Mouse (Mus musculus) urinary bladder, postnatal 36 days (tissue): ENCODE results near the gene Rpp38.

Source experiments
- DNase-seq, 2 experiments: peaks; one replicate each; pipeline ENCODE4 v3.0.0; 2022; ENCODE audit warnings: low spot score in 2 of 2, mixed read lengths in 1 of 2

Rpp38 gene

DNA sequence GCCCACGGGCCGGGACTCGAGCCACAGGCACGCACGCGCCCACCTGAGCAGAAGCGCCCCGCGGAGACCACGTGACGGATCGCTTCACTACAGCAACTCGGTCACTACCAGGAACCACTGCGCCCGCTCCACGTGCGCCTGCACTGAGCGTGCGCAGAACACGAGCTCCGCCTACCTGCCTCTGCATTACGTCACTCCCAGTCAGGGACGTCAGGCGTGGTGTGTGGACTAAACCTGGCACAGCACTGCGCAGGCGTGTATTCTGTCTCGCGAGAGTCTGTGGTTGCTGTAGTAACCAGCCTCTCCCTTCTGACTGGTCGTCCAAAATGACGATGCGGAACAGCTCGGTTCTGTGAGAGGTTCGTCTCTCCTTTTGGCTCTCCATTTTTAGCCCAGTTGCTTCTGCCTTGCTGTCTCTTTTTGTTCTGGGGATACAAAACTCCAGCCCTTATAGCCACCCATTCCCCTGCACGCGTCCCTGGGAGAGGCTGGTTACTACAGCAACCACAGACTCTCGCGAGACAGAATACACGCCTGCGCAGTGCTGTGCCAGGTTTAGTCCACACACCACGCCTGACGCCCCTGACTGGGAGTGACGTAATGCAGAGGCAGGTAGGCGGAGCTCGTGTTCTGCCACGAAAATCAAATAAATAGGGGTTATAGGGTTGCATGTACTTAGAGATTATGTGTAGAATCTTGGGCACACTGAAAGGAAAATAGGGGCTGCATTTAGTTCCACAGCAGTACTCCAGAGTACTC lies at the start of gene Rpp38:
TSS of gene Rpp38 (minus strand) at position 160 of the 759 bp plus-strand sequence.
- DNase-seq, result peak; percentile 98

DNA sequence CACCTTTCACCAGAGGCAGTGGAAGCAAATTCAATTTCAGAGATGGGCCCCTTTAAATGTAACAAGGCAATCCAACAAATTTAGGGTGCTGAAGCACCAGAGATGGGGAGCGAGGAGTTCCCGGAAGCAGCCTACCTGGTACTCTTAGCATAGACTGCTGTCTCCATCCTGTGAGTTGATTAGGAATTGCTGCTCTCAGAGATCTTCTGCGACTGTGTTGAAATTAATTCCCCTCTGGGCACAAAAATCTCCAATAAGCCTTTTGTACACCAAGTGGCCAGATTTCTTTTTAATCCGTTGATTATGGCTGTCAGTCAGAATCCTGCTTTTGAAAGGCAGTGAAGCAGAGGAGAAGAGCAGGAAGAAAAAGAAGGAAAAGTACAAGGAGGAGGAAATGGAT lies 32.7 kb upstream of the Rpp38 start:
- no peak for DNase-seq

DNA sequence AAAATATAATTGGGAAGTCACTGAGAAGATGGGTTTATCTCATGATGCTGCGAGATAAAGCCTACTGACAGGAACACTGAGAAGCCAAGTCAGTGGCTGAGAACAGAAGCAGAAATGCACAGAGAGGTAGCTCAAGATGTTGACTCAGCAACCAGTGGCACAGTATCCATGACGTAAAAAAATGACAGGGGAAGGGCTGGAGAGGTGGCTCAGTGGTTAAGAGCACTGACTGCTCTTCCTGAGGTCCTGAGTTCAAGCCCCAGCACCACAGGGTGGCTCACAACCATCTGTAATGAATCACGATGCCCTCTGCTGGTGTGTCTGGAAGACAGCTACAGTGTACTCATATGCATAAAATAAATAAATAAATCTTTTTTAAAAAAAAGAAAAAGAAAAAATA lies 28.6 kb upstream of the Rpp38 start:
- no peak for DNase-seq

DNA sequence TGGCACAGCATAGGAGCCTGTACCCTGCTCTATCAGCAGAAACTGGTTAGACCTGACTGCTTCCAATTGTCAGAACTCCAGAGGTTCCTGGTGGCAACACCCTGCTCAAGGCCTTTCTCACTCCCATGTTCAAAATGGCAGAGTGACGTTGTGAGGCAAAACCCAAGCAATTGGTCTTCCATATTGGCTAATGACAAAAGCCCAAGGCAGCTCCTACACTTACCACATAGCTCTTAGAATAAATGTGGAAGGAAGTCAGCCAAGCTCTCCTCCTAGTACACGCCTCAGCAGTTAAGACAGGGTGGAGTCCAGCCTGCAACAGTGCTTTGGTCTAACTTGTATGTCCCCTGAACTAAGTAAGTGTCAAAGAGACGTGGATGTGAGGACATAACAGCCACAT lies 25.4 kb upstream of the Rpp38 start:
- DNase-seq, result no peak

DNA sequence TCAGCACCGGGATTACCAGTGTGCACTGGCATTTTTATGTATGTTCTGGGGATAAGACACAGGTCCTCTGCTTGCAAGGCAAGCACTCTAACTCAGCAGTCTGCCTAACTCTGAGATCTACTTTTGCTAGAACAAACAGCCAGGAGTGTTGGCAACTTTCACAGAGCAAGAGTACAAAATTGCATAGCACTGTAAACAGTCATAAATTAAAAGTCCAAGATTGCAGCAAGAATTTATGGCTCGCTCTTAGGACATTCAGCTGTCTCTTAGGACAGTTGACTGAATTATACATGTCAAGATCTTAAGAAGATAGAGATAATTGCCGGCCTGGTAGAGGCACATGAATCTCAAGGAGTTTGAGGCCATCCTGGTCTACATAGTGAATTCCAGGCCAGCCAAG lies 23.9 kb upstream of the Rpp38 start:
- no peak for DNase-seq

DNA sequence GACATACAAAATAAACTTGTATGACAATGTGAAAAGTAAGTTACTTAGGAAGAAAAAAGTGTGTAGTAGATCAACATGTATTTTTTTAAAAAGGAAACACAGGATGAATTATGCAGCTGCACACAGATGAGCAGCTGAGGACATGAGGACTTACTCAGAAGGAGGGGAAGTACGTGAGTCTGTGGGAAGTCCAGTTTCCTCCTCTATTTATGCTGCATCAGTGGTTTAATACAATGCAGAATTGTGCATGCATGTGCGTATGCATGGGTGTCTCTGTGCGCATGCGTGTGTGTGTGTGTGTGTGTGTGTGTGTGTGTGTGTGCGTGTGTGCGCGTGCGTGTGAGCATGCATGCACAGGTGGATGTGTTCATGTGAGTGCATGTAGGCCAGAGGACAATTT lies 23.4 kb upstream of the Rpp38 start:
- DNase-seq, result no peak

DNA sequence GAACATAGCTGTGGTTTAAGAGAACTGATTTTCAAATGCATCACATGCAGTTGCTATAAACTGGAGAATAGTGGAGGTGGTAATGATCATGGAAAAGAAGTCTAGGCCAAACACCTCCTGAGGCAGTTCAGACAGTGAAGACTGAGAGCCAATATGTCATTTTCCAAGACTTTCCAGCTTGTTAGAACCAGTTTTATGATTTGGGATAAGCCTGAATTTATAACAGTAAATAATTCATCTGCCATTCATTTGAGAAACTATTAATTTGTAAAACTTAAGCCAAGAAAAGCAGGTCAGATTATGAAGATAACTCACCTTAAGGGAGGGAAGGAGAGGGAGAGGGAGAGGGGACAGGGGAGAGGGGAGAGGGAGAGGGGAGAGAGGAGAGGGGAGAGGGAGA lies 20.7 kb upstream of the Rpp38 start:
- DNase-seq, result no peak

DNA sequence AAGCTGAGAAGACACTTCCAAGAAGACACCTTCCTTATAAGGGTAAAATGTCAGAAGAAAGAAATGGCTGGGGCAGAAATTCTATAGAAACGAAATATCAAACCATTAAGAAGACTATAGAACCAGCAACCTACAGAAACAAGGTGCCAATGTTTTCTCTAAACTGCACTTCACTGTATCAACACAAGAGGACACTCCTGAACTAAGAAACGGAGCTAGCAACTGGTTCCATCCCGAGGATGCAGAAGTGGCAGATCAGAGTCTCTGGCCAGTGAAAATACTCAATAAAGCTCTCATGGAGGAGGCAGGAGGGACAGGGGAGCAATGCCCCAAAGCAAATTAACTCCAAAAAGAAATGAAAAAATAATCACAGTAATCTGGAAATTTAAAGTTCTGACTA lies 16.5 kb upstream of the Rpp38 start:
- DNase-seq, result no peak

DNA sequence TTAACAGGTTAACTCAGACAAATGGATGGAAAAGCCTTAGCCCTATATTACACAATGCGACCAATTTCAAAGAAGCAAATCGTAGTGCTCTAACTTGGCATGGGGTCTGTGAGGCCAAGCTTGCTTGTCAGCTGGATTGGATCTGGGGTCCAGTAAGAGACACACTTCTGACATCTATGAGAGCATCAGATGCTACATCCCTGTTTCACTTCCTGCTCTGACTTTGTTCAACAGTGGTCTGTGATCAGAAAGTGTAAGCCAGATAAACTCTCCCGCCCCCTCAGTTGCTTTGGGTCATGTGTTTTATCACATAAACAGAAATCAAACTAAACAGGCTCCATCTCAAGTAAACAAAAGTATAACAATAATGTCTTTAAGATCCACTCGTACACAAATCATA lies 16.0 kb upstream of the Rpp38 start:
- DNase-seq, result no peak

DNA sequence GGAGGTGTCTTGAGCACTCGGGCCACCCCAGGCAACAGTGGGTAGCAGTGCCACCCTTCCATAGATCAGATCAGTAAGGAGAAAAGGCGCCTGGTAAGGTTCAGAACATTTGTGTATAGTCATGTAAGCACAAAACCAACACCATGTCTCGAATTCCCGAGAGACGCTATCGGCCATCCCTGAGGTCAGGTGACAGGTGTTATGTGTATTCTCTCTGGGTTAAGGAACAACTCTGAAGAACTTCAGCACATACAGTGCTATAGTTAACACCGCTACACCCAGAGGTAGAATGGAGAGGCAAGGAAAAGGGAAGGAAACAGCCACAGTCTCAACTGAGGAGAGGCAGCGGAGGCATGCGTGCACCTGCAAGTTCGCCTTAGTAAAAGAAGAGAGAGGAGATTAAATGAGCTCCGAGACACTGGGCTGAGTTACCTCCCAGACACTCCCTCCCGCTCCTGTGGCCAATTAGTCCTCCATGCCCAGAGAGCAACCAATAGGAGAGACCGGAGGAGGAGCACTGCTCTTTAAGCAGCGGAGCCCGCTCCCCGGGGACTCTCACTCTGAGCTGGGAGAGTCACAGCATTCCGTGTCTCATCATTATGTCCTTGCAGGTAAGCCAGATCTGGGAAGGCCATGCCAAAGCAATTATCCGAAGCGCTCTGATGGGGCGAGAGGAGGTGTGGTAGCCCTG lies 3.3 kb upstream of the Rpp38 start, which contains the start of gene Acbd7:
TSS of gene Acbd7 (plus strand) at position 558 of the 691 bp plus-strand sequence.
- peak; percentile 31 to 51 for DNase-seq

DNA sequence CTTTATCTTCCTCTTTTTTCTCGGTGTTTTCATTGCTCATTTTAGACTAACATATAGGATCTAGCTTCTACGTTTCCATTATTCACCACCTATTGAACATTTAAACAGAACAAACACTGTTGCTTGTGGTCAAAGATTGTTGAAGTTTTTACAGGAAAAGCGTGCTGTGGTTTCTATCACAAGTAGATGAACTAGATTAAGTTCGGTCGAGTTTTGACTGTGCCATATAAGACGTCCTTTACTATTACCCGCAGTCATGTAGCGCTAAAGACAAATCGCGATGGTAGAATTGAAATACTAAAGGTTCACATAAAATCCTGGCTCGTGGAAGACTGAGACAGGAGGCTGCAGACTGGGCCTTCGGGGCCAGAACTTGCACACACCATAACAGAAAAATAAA lies 1.3 kb upstream of the Rpp38 start:
- DNase-seq, result no peak

DNA sequence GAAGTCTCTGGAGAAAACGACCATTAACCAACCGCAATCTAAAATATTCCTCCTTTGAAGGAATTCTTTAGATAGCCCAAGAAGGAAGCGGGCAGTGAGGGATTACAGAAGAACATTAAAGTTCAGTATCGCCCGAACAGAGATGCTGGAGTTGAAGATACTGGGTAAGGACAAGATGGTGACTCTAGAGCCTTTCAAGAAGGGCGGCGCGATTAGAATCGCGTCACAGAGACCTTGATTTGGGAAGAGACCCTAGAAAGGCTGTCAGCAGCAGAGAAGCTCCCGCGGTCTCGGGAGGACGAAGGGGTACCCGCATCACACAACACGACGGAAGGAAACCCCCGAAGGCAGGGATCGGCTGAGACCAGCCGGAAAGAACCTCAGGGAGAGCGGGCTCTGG lies 387 bp downstream of the Rpp38 start:
- DNase-seq, result no peak

DNA sequence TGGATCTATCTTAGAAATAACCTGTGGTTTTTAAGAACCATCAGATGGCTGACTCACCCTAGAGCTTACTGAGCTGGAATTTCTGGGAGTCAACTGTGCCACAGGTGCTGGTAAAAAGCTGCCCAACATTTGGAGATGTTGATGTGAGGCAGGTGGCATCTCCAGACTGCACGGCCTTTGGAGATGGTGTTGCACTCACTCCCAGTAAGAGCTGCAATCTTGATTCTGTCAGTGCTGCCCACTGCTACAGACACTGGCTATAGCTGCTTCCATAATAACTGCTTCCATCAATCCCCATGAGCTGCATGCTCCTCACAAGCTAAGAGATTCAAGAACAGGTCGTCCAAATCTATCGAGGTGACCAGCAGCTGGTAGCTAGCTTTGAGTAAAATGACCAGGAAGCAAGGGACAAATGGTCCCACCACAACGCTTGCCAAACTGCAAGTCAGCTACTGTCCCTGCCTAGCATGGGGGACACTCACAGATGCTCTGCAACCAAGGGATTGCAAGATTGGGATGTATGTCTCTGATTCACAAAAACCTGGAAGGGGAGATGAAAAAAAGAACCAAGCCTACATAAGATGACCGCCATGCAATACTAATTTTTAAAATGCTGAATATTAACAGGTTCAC lies 1.3 kb downstream of the Rpp38 start:
- DNase-seq, result no peak

DNA sequence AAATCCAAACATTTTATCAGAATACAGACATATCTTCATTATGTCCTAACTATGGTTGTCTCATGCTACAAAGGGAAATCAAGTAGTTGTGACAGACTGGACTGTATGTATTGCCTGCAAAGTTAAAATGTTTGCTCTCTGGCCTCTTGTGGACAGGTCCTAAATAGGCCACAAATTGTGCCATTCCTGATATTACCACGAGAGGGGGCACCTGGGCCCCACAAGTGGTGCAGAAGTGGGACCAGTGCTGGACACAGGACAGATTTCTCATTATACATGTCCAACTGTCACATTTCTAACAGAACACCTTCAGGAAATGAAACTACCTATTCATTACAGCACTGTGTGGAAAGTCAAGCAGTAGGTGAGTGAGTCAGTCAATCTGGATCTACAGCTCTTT lies 5.1 kb downstream of the Rpp38 start:
- peak; percentile 49 to 51 for DNase-seq

DNA sequence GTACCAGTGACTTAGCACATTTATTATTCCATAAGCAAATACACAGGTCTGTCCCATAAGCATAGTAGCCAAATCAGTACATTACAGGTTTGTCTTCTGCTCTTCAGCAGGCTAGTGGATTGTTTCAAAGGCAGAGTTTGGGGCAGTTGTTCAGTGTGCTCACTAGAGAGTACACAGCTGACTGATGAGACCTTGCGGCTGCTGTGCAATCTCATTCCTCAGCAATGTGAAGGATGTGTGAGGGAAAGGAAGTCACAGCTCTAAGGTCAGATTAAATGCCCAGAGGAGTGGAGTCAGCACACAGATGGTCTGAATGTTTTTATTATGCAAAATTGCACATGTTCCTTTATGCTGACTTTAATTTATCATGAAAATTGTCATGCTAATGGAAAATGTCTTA lies 5.9 kb downstream of the Rpp38 start:
- no peak for DNase-seq

DNA sequence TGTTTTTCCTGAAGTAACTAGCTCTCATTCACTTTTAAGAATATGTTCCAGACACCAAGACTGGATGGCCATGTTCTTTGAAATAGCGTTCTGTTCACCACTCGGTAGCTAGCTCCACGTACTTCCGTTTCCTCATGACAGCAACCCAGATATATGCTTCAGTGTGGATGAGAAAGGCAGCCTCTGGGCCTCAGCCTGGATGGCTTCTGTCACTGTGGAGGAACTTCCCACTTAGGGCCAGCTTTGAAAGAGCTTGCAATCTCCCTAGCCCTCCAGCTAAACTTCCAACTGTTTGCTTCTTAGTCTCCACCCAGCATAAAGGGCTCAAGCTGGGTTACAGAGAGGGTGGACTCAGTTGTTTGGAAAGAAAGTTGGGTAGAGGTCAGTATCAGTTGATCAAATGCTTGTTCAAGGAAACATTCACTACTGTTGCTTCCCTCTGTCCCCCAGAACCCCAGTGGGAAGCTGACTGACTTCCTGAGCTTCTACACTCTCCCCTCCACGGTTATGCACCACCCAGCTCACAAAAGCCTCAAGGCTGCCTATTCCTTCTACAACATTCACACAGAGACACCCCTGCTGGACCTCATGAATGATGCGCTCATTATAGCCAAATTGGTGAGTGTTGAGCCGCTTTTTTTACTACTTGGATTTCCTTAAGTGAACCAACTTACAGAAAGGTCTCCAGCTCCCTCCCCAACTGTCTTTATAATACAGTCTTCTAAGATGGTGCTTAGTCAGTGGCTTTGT lies 7.9 kb downstream of the Rpp38 start:
- no peak for DNase-seq

DNA sequence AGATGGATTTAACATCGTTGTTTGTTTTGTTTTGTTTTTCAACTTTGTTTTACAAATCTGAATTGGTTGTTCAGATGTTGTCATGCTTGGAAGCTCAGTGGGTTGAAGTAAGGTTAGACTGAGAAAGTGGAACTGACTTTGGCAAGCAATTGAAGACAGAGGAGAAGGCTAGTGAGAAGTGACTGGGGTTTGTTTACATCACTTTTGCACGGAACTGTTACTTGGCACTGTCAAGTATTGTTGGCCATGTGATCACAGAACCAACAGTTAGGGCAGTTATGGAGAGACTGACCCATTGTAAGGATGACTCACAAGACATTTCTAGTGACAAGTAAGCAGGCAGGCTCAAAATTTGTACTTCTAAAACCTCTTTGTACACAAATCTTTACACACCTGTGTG lies 9.3 kb downstream of the Rpp38 start:
- no peak for DNase-seq

DNA sequence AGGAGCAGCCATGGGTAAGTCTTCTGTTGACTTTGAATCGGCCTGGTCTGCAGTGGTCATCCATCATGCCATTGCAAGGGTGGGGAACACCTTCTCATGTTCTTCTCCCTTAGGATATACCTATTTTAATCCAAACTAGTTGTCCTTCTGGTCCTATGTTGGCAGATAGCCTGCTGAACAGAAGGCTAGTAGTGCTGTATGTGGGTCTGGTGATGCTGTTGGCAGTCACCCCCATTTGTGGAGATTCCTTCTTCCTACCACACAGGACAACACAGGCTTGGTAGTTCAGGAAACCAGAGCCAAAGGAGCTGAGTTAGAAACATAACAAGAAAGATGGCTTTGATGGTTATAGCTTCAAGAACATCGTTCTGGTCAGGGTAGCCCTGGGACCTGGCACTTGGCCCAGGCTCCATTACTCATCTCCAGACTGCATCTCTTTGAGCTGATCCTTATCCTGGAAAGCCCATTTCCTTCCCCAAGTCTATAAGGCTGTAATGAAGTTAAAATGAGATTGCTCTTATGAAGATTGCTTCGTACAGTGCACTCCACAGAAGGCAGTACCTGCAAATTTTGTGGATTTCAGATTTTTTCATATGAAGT lies 26.9 kb downstream of the Rpp38 start:
- DNase-seq, result peak in 1 of 2 experiments; percentile 9

DNA sequence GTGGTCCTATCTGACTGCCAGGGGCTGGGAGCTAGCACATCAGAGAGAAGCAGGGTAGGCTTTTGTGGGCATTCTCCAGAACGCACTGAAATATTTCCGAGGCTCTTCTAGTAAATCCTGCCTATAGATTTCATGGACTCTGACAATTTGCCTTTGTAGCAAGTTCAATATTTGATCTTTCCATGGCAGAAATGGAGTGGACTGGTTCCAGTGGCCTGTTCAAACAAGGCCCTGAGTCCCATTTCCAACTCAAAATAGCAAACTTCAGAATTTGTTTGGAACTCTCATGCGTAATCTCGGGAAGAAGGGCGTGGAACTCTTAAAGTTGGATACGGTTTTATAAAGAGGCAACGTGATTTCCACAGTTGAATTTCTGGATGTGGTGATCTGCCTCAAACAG lies 36.6 kb downstream of the Rpp38 start:
- DNase-seq, result no peak

DNA sequence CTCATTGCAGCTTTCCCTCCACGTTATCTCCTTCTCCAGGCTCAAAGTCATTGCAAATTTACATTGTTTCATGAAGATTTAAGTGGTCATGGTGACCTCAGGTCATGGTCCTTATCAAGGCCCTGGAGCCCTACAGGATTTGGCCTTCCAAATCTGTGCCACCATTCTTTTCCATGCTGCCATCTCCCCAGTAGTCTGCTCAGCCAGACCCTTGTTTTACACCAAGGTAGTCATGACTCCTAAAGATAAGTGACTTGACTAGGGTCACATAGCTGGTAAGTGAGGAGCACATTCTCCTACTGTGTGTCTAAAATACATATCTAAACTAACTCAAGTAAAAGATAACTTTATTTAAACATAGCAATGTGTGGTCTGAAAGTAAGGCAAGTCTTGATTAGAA lies 40.3 kb downstream of the Rpp38 start:
- no peak for DNase-seq

DNA sequence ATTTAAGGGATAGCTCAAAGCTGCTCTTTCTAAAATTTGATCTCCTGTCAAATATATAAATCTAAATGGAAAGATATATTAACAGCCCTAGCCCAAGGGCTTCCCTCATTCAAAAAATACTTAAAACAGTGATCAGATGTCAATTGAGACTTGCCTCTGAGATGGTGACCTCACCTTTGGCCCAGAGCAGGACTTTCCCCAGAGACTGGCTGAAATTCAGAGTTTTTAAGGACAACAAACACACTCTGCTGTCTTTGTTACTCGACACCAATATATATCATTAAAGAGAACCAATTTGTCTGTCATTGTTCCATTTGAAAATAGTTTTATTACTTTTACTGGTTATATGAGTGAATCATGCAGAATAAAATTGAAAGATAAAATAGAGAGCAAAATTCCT lies 42.9 kb downstream of the Rpp38 start:
- DNase-seq, result no peak

DNA sequence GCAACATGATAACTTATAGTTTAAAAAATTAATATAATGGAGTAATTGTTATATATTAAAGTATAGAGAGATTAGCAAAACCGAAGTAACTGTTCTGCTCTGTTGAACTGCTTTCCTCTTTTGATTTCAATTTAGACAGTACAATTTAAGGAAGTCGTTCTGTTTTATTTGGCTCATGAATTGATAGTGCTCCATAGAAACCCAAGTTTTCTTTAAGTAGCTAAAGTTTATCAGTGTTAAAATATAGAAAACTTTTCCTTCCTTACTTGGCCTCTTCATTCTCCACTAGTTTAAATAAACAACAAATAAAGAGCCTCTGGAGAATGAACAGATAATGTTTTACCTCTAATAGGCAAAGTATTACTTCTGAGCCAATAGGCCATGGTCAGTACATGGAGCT lies 46.2 kb downstream of the Rpp38 start:
- no peak for DNase-seq
